Mouse (Mus musculus) retina, adult 2 months (tissue): ENCODE measurements around the gene Lect2.

ENCODE experiments used
- DNase-seq: peaks from one replicate; pipeline ENCODE4 v3.0.0-alpha.2; 2012; ENCODE audit warnings: low read depth, low spot score

Lect2 gene

GRCm38 (mm10) chr13:56548401-56548800, at the start of gene Lect2:
Gene Lect2 (minus strand): TSS chr13:56548502.
- DNase-seq, result no peak

- DNase-seq, result no peak
Observed at GRCm38 (mm10) chr13:56597296-56597695, 49.0 kb upstream of the Lect2 start.

- no peak for DNase-seq
Observed at GRCm38 (mm10) chr13:56595246-56595645, 46.9 kb upstream of the Lect2 start.

- no peak for DNase-seq
Observed at GRCm38 (mm10) chr13:56593961-56594391, 45.7 kb upstream of the Lect2 start.

GRCm38 (mm10) chr13:56593196-56593595, 44.9 kb upstream of the Lect2 start:
- DNase-seq, result no peak

GRCm38 (mm10) chr13:56591939-56592338, 43.6 kb upstream of the Lect2 start:
- no peak for DNase-seq

- DNase-seq, result no peak
Observed at GRCm38 (mm10) chr13:56591191-56591590, 42.9 kb upstream of the Lect2 start.

- no peak for DNase-seq
Observed at GRCm38 (mm10) chr13:56590202-56590601, 41.9 kb upstream of the Lect2 start.

GRCm38 (mm10) chr13:56588454-56589117, 40.3 kb upstream of the Lect2 start:
- no peak for DNase-seq

- DNase-seq, result no peak
Observed at GRCm38 (mm10) chr13:56586046-56586445, 37.7 kb upstream of the Lect2 start.

- no peak for DNase-seq
Observed at GRCm38 (mm10) chr13:56582720-56583119, 34.4 kb upstream of the Lect2 start.

GRCm38 (mm10) chr13:56581961-56582434, 33.7 kb upstream of the Lect2 start:
- no peak for DNase-seq

GRCm38 (mm10) chr13:56581512-56581911, 33.2 kb upstream of the Lect2 start:
- DNase-seq, result no peak

GRCm38 (mm10) chr13:56580450-56580849, 32.1 kb upstream of the Lect2 start:
- no peak for DNase-seq

GRCm38 (mm10) chr13:56578097-56578496, 29.8 kb upstream of the Lect2 start:
- DNase-seq, result no peak

GRCm38 (mm10) chr13:56575701-56576321, 27.5 kb upstream of the Lect2 start:
- no peak for DNase-seq

- no peak for DNase-seq
Observed at GRCm38 (mm10) chr13:56575074-56575473, 26.8 kb upstream of the Lect2 start.

GRCm38 (mm10) chr13:56571645-56572044, 23.3 kb upstream of the Lect2 start:
- no peak for DNase-seq

- no peak for DNase-seq
Observed at GRCm38 (mm10) chr13:56566336-56566735, 18.0 kb upstream of the Lect2 start.

GRCm38 (mm10) chr13:56563075-56563474, 14.8 kb upstream of the Lect2 start:
- no peak for DNase-seq

- no peak for DNase-seq
Observed at GRCm38 (mm10) chr13:56561129-56561528, 12.8 kb upstream of the Lect2 start.

- no peak for DNase-seq
Observed at GRCm38 (mm10) chr13:56559841-56560370, 11.6 kb upstream of the Lect2 start.

GRCm38 (mm10) chr13:56558811-56559210, 10.5 kb upstream of the Lect2 start:
- no peak for DNase-seq
